Mouse (Mus musculus): ENCODE measurements around the gene Gimap4.

DNA sequence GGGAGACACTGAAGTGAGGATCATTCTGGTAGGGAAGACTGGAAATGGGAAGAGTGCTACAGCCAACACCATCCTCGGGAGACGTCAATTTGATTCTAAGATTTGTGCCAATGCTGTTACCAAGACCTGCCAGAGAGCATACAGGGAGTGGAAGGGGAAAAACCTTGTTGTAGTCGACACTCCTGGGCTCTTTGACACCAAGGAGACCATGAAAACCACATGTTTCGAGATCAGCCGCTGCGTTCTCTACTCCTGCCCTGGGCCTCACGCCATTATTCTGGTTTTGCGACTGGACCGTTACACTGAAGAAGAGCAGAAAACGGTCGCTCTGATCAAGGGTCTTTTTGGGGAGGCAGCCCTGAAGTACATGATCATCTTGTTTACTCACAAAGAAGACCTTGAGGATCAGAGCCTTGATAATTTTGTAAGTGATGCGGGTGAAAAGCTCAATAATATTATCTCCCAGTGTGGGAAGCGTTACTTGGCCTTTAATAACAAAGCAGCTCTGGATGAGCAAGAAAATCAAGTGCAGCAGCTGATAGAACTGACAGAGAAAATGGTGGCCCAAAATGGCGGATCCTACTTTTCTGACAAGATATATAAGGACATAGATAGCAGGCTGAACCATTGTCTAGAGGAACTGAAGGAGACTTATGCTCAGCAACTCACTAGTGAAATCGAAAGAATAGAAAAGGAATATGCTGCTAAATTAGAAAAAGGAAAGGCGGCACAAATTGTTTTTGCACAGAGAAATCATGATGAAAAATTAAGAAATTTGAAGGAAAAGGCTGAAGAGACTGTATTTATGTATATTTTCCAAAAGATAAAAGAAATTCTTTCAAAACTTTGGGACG is 6.6 kb upstream of the Gimap4 start:
- TF ChIP-seq CTCF (conservative IDR thresholded peaks at IDR 0.05 in 1 of 2, IDR thresholded peaks at IDR 0.05 in 1 of 2; ENCODE audit: low read depth in 2 of 2, low read length in 2 of 2) (no peak), SMC3 (IDR thresholded peaks at IDR 0.05; ENCODE audit: low read depth, low read length) (no peak), RCOR1 (conservative IDR thresholded peaks at IDR 0.05; ENCODE audit: low read depth, low read length) (peak; percentile 30; the same call in 1 of the 2 replicates), USF1 (IDR thresholded peaks at IDR 0.05; ENCODE audit: low read depth, low read length) (no peak), UBTF (IDR thresholded peaks at IDR 0.05; ENCODE audit: low read depth, low read length) (no peak), POLR2A (IDR thresholded peaks at IDR 0.05; ENCODE audit: low read depth, low read length) (peak; percentile 44), ZNF384 (IDR thresholded peaks at IDR 0.05; ENCODE audit: low read depth, low read length) (no peak)
